Mouse (Mus musculus) bone marrow macrophage, adult 2 months (primary cell): ENCODE measurements around the gene Adgrl2. TPM values are rescaled to one million over a fixed set of nuclear protein-coding genes. Genes with fewer than 3 reads are reported as not detected.

Experiments used
- H3K27ac ChIP-seq: 2 replicates; pipeline ENCODE4 v1.5.1; 2012; ENCODE audit warnings: low read depth, low read length; ENCODE audit not compliant: insufficient read depth
- H3K4me1 ChIP-seq: 2 replicates; pipeline ENCODE4 v1.6.1; 2012; ENCODE audit warnings: low read length; ENCODE audit not compliant: control insufficient read depth, insufficient read depth
- H3K4me3 ChIP-seq: 2 replicates; pipeline ENCODE4 v1.5.1; 2012; ENCODE audit warnings: mild to moderate bottlenecking, low read length, moderate library complexity; ENCODE audit not compliant: insufficient read depth
- CTCF ChIP-seq: IDR thresholded peaks from 2 replicates; pipeline ENCODE4 v1.5.1; 2012; ENCODE audit warnings: low read depth, mild to moderate bottlenecking, low read length, moderate library complexity
- POLR2A ChIP-seq: IDR thresholded peaks from 2 replicates; pipeline ENCODE4 v1.6.1; 2012; ENCODE audit warnings: mild to moderate bottlenecking, low read depth, low read length, borderline replicate concordance
- polyA plus RNA-seq: library from polyadenylated mRNA; stranded (reverse); fragments of >200 nt; gene quantifications from 2 replicates; pipeline ENCODE4 v1.2.4, GENCODE M21; 2012; ENCODE audit not compliant: missing spikeins, insufficient read depth, insufficient read length

Gene Adgrl2
- polyA plus RNA-seq, 1 experiment, result 42.2 TPM

DNA sequence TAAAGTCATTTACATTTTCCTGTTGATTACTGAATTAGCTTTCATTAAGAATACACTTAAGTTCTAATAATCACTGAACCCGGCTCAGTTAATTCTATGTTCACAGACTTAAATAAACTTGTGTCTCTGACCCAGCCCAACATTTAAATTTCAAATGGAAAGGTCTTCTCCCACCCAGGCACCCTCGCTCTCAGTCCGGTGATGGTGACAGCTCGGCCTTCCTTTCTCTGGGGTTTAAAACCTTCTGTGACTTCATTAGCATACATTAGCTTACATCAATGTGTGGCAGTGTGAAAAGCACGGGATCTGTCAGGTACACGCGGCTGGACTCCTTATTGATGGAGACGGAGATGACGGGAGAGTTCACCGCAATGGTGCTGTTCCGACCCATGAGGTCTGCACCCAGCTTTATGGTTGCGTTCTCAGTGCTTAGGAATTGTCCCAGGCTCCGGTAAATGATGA is 151.5 kb downstream of the Adgrl2 start:
- no peak for TF ChIP-seq CTCF
- no peak for TF ChIP-seq POLR2A
- Histone ChIP-seq H3K4me3 (no peak overlapping the region), H3K4me1 (no peaks in the 10 kb centered on the region)

DNA sequence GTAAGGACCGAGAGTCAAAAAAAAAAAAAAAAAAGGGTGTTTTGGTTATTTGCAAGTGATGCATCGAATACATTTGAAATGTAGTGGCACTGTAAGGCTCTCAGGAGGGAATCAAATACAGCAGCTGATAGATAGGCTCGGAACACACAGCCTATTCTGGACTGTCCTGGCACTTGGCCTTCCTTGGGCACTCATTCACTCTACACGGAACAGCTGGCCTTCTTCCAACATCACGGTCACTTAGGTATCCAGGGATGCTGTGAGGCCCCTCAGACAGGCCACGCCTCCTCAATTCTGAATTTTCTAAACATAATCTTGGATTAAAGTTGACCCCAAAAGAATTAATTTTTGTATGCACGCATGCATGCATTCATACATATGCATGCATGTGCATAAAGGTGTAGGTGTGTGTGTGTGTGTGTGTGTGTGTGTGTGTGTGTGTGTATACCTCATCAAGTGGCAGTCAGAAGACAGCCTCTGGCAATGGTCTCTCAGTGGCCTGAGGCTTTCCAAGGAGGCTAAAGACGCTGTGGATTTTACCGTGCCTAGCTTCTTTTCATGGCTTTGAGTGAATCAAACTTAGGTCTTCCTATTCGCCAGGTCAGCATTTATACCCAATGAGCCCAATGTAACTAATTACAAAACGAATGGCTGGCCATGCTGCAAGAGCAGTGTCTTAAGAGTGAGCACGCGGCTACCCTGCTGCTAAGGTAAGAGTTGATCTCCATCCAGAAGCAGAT is 152.1 kb downstream of the Adgrl2 start:
- H3K4me3 ChIP-seq, result no peak overlapping the region
- no peak overlapping the region for H3K27ac ChIP-seq
- TF ChIP-seq CTCF, result no peak
- H3K4me1 ChIP-seq, result no peaks in the 10 kb centered on the region

More for the DNA sequence above, 151.5 kb downstream of the Adgrl2 start:
- no peak overlapping the region for H3K27ac ChIP-seq

DNA sequence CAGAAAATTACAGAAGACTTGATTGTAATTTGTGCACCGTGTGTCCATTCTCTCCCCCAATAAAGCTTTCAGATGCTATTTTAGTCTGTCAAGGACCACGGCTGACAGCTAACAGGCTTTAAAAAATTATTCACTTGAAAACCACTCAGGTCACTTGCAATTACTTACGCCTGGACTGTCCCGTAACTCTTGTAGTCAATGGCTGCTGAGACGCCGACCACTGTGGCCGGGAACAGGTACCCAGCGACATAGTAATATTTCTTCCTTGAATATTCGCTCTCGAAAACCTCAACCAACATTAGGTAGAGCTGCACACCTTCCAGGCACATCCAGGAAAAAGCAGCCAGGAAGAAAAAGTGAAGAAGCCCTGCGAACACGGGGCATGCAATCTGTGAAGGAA is 155.2 kb downstream of the Adgrl2 start:
- Histone ChIP-seq H3K27ac (no peak overlapping the region), H3K4me1 (no peaks in the 10 kb centered on the region), H3K4me3 (no peak overlapping the region)
- TF ChIP-seq CTCF, result no peak
- no peak for TF ChIP-seq POLR2A

DNA sequence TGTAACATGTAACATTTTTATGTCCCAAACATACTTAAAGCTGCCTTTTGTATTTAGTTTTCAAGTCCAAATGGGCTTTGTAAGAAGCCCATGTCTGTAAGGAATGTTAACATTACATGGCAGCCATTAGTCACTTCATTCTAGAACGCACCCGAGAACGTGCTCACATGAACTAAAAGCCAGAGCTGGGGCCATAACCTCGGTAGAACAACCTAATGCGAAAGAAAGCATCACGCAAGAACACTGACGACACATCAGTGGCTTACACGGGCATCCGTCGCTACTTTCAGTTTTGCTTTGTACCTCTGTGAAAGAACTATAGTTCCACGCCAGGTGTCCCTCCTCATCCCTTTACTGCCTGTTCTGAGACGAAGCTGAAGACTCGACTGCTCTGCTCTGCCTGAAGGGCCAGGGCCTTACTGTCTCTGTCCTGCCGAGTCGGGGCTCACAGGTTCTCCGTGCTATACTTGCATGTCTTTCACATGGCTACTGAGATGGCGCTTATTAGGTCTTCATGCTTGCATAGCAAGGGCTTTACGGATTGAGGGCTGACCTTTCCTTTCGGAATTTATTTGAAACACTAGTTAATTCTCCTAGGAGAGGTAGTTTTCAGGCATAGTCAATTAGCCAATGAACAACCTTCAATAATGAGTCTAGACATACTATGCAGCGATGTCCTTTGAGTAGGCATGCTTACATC is 157.1 kb downstream of the Adgrl2 start:
- no peak overlapping the region for H3K27ac ChIP-seq
- no peak overlapping the region for H3K4me3 ChIP-seq
- TF ChIP-seq POLR2A, result no peak
- no peak for TF ChIP-seq CTCF
- H3K4me1 ChIP-seq, result no peaks in the 10 kb centered on the region

DNA sequence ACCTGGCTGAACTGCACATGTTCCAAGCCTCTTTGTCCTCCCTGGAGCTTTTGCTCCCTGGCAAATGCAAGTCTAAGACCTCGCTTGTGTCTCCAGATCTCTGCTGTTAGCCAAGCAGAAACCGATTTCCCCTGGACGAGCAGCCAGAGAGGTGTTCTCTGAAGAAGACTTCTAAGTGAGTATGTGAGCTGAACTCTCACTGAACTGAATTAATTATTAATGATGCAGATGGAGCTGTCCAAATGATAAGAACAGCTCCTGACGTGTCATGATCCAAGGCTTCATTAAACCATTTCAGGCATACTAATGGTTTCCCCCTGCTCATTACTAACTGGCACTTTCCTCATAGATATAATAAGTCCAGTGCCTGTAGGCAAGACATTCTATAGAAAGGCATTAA is 158.4 kb downstream of the Adgrl2 start:
- no peak overlapping the region for H3K4me3 ChIP-seq
- no peaks in the 10 kb centered on the region for H3K4me1 ChIP-seq
- TF ChIP-seq POLR2A (no peak), CTCF (no peak)
- no peak overlapping the region for H3K27ac ChIP-seq

DNA sequence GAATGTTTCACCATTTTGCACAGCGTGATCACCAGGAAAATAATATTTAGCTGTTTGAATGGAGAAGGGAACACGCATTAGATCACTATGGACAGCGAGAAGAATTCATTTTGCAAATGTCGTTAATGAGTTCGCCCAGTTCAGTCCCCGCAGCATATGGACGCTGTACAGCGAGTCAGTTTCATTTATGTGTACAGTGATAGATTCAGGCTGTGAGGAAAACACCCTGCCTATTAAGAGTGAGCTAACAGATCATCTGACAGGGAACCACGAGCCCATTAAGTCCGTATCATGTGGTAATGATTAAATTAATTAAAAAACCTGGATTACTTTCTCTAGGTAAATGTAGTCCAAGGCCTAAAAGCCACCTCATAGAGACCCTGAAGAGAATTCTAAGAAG is 161.8 kb downstream of the Adgrl2 start:
- Histone ChIP-seq H3K4me3 (no peak overlapping the region), H3K27ac (no peak overlapping the region), H3K4me1 (no peaks in the 10 kb centered on the region)
- no peak for TF ChIP-seq POLR2A
- TF ChIP-seq CTCF, result no peak

DNA sequence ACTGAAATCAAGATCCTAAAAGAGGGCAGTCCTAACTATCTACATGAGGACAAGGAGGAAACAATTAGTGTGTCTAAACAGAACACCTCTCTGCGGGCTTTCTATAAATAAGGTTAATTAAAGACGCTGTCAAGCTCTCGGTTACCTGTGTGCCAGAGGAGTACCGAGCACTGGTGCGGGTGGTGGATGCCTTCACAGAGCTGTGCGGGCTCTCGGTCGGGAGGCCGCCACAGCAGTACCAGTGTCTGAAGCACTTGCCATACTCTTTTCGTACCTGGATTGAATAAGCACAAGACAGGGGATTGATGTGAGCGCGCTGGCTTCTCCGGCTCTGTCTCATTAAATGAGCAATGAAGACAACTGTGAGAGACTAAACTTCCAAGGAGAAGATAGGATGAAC is 166.8 kb downstream of the Adgrl2 start:
- Histone ChIP-seq H3K4me1 (no peaks in the 10 kb centered on the region), H3K4me3 (no peak overlapping the region), H3K27ac (no peak overlapping the region)
- TF ChIP-seq POLR2A, result no peak
- no peak for TF ChIP-seq CTCF

DNA sequence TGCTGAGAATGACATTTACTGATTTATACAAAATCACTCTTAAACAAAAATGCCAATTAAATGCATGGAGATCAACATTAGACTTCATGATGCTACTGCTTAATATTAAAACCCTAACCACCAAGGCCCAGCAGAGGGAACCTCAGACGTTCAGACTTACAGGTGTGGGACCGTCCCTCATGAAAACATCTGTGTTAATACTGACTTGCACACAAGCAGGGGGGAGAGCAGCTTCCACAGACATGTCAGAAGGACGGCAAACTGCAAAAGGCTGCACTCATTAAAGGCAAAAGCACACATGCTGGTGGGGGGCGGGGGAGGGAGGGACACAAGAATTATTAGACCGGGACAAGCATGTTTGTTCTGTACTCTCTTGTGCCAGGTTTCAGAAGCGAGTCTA is 168.7 kb downstream of the Adgrl2 start:
- H3K27ac ChIP-seq, result no peak overlapping the region
- H3K4me3 ChIP-seq, result no peak overlapping the region
- TF ChIP-seq POLR2A (no peak), CTCF (no peak)
- H3K4me1 ChIP-seq, result no peaks in the 10 kb centered on the region

DNA sequence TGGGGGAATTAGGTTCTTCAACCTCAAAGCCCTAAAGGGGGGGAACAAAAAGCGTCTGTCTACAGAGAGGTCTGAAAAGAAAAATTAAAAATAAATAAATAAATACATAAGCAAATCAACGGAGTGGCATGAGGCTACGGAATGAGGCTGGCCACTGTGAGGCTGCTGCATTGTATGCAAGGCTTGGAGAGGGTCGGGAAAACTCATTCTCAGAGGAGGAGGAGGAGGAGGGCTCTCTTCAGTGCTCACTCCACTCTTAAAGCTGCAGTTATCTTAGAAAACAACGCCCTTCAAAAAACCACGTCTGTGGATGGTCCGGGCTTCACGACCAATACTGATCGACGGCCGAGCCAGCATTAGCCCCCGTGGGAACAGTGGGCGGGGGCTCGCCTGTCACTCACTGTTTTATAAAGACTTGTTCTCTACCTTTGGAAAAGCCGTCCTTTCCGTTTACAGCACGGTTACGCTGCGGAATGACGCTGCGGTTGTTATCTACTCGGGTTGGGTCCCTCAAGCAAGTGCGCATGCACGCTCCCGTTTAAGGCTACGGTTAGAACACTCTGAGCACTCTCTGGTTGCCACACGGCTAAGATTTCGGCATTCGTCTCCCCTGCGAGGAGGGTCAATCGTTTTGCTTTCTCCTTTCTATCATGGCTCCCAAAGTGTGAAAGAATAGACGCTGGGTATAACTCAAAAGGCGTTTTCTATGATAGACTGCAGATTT is 170.9 kb downstream of the Adgrl2 start:
- no peak overlapping the region for H3K4me3 ChIP-seq
- H3K27ac ChIP-seq, result no peak overlapping the region
- TF ChIP-seq CTCF, result no peak
- TF ChIP-seq POLR2A, result no peak
- no peaks in the 10 kb centered on the region for H3K4me1 ChIP-seq
